Mouse (Mus musculus) cortical plate, adult 2 months (tissue): ENCODE data around the gene Gpank1. TPM values are rescaled to one million over a fixed set of nuclear protein-coding genes. Genes with fewer than 3 reads are reported as not detected.

Experiments
- H3K27ac ChIP-seq: fragments of 200-500 bp; 2 replicates; pipeline ENCODE4 v1.5.1; 2012; ENCODE audit warnings: low read length, control low read depth, inconsistent platforms; ENCODE audit not compliant: insufficient read depth
- H3K4me1 ChIP-seq: fragments of 200-500 bp; 2 replicates; pipeline ENCODE4 v1.6.1; 2011; ENCODE audit warnings: low read length; ENCODE audit not compliant: control insufficient read depth, insufficient read depth
- H3K4me3 ChIP-seq: fragments of 200-500 bp; 2 replicates; pipeline ENCODE4 v1.5.1; 2011; ENCODE audit warnings: mild to moderate bottlenecking, low read length, control low read depth; ENCODE audit not compliant: insufficient read depth
- CTCF ChIP-seq: fragments of 200-500 bp; IDR thresholded peaks from 2 replicates; pipeline ENCODE4 v1.5.1; 2011; ENCODE audit warnings: mild to moderate bottlenecking, control low read depth, low read length; ENCODE audit not compliant: insufficient read depth; ENCODE audit errors: extremely low read depth
- POLR2A ChIP-seq: fragments of 200-500 bp; IDR thresholded peaks from 2 replicates; pipeline ENCODE4 v1.6.1; 2011; ENCODE audit warnings: mild to moderate bottlenecking, low read length, control low read depth; ENCODE audit not compliant: insufficient read depth; ENCODE audit errors: extremely low read depth
- polyA plus RNA-seq: library from polyadenylated mRNA; depleted of rRNA; stranded (reverse); fragments of >200 nt; gene quantifications from 2 replicates; pipeline ENCODE4 v1.2.3, GENCODE M21; 2012

Gpank1 gene
- polyA plus RNA-seq, 1 experiment = 20.4 TPM

DNA sequence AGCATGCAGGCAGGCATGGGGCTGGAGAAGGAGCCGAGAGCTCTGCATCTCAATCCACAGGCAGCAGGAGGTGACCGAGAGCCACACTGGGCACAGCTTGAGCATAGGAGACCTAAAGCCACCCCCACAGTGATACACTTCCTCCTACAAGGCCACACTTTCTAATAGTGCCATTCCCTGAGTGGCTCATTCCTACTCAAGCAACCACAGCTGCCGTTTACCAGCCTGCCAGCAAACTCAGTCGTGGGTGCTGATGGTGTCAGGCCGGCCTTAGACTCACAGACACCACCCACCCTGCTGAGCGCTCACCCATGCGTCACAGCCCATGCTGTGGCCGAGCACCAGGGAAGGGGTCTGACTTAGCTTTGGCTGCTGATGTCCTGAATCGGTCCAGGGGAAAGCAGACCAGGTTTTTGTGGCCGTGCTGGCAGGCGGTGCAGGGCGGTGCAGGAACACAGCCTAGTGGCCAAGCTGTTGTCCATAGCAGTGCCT lies 24.0 kb upstream of the Gpank1 start:
- H3K4me3 ChIP-seq = no peak overlapping the region
- TF ChIP-seq POLR2A (no peak), CTCF (no peak)
- H3K4me1 ChIP-seq = no peaks in the 10 kb centered on the region; the same call in 1 of the 2 replicates
- H3K27ac ChIP-seq = no peak overlapping the region

DNA sequence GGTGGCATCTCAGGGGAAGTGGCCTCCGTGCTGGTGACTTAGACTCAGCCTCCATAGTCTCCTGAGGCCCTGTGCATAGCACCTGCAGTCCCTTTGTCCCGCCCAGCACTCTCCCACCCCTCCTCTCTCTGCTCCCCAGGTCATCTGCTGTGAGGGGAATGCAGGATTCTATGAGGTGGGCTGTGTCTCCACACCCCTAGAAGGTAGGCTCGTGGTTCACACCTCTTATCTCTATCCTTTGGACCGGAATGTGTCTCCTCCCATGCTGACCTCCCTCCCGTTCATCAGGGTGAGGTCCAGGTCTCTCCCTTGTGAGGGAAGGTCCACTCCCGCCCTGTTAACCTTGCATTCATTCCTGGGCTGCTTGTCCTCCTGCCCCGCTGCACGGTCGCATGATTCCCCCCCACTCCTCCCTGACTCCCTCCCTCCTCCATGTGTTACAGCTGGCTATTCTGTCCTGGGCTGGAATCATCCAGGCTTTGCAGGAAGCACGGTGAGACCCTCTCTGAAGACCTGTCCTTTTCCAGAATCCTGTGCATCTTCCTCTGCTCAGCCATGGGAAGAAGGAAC lies 21.0 kb upstream of the Gpank1 start:
- Histone ChIP-seq H3K27ac (no peak overlapping the region), H3K4me1 (no peaks in the 10 kb centered on the region; the same call in 1 of the 2 replicates), H3K4me3 (no peak overlapping the region)
- TF ChIP-seq POLR2A = no peak
- TF ChIP-seq CTCF = no peak

DNA sequence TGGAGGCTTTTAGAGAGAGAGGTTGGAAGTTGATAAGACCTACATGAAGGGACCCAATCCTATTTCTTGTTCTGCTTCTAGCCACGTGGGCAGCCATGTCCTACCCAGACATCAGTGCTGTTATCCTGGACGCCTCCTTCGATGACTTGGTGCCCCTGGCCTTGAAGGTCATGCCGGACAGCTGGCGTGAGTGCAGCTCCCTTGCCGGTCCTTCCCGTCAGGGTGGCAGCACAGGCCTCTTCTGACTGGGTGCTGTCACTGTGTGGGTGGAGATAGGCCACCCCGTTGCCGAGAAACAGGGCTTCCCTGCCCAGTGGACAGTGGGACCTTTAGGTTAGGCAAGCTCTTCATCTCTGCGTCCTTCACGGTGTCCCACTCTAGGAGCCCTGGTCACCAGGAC lies 20.1 kb upstream of the Gpank1 start:
- H3K27ac ChIP-seq = no peak overlapping the region
- peaks cover under 1% of the 10 kb centered on the region; the same call in 1 of the 2 replicates for H3K4me1 ChIP-seq
- H3K4me3 ChIP-seq = no peak overlapping the region
- TF ChIP-seq CTCF (no peak), POLR2A (no peak)

DNA sequence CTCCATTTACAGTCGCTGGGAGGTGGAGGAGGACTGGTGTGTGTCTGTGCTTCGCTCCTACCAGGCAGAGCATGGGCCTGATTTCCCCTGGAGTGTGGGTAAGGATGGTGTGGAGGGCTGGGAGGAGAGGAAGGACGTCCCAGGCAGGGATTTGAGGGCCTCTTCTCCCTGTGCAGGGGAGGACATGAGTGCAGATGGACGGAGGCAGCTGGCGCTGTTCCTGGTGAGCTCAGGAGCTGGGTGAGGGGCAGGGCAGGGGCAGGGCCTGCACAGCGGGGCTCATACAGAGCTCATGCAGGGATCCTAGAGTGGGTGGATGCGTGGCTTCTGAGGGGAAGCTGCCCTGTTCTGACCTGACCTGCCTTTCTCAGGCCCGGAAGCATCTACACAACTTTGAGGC lies 19.0 kb upstream of the Gpank1 start:
- H3K4me1 ChIP-seq = peaks cover 2% of the 10 kb centered on the region; the same call in 1 of the 2 replicates
- no peak overlapping the region for H3K27ac ChIP-seq
- no peak overlapping the region for H3K4me3 ChIP-seq
- TF ChIP-seq POLR2A (no peak), CTCF (no peak)

DNA sequence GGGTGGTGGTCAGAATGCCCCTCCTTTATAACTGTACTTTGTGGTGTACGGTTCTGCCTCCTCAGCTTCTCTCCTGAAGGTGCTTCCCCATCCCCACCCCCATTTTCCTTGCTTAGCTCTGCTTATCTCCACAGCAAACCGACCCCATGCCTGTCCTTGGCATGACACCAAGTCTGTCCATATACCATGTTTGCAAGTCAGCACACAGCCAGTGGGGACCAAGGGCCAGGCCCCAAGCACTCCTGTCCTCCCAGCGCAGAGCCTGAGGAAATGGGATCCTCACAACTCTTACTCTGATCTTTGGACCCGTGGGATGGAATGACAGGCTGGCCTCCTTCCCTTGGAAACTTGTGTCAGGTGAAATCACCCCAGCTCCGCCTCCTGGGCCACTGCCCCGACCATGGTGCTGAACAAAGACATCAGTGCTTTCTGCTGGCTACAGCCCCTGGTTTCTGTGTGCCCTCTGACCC lies 18.0 kb upstream of the Gpank1 start:
- H3K4me3 ChIP-seq = no peak overlapping the region
- TF ChIP-seq CTCF = no peak
- TF ChIP-seq POLR2A = no peak
- no peak overlapping the region for H3K27ac ChIP-seq
- peaks cover 2% of the 10 kb centered on the region; the same call in 1 of the 2 replicates for H3K4me1 ChIP-seq

DNA sequence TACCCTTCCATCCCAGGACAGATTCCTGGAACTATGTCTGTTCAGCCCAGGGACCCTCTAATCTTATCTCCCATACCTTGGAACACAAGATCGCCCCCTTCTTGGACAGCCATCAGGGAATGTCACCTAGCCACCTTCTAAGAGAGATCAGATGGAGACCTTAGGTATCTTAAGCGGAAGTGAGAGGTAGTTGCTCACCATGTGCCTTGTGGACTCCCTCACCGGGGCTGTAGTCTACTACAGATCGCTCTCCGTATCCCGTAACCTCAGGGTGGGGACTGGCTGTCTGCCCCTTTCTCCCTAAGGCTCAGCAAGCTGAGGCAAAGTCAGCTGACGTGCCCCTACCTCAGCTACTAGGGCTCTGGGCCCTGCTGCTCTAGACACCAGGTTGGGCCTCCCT lies 17.2 kb upstream of the Gpank1 start:
- no peak overlapping the region for H3K27ac ChIP-seq
- no peak overlapping the region for H3K4me3 ChIP-seq
- TF ChIP-seq POLR2A (no peak), CTCF (no peak)
- peaks cover 2% of the 10 kb centered on the region; the same call in 1 of the 2 replicates for H3K4me1 ChIP-seq

DNA sequence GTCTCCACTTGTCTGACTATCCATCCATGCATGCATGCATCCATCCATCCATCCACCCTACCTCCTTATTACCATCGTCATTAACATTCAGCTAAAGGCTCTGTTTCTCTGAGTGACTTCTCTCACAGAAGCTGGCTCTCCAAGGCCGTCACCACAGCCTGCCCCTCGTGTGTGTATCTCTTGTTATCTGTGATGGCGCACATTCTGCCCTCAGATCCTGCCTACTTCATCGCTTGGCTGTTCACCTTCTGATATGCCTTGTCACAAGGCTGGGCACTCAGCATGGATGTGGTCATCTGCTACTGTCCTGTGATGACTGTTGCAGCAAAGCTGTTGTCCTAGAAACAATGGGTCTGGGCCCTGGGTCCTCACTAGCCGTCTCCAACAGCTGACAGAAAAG lies 16.5 kb upstream of the Gpank1 start:
- TF ChIP-seq CTCF (no peak), POLR2A (no peak)
- Histone ChIP-seq H3K4me1 (peaks cover 2% of the 10 kb centered on the region; the same call in 1 of the 2 replicates), H3K27ac (no peak overlapping the region), H3K4me3 (no peak overlapping the region)

DNA sequence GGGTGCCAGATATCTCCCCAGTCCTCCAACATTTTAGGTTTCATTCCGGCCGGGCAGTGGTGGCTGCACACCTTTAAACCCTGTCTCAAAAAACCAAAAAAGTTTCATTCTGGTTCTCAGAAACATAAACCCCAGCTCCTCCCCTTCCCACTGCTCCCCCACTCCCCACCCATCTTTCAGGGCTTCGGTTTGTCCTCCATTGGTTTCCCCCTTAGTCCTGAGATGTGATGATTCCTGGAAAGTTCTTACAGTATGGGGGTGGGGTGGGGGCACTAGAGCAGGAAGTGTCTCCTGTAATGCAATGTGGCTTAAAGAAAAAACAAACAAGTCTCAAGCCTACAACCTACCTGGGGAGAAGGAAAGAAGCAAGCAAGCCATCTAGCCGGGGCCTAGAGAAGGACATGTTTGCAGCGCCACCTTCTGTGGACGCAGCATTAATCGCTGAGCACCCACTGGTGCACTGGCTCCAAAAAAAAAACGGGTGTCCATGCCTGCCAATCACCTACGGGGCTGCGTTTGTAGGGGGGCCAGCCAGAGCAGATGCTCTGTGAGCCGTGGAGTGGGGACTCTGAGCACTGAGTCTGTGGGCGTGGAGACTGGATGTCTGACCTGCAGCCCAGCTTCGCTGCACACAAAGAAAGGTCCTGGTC lies 15.4 kb upstream of the Gpank1 start:
- Histone ChIP-seq H3K4me1 (peaks cover 2% of the 10 kb centered on the region; the same call in 1 of the 2 replicates), H3K4me3 (no peak overlapping the region)
- TF ChIP-seq CTCF = peak; percentile 71
- TF ChIP-seq POLR2A = no peak

DNA sequence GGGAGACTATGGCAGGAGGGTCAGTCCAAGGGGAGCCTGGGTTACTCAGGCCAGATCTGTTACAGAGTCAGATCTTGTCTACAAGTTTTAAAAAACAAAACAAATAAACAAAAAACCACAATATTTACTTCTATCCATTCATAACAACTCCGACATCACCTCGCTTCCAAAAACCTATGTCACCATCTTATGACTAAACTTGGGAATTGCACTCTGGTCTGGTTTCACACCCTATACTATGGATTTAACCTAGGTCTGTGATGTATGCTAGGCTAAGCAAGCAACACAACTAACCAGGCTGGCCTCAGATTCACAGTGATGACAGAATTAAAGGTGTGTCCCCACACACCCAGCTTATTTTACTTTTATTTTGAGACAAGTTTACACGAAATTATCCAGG lies 14.7 kb upstream of the Gpank1 start:
- H3K4me1 ChIP-seq = peaks cover 2% of the 10 kb centered on the region; the same call in 1 of the 2 replicates
- no peak overlapping the region for H3K27ac ChIP-seq
- H3K4me3 ChIP-seq = no peak overlapping the region
- TF ChIP-seq POLR2A (no peak), CTCF (peak; percentile 13; the same call in 1 of the 2 replicates)

More for the DNA sequence above, 15.4 kb upstream of the Gpank1 start:
- no peak overlapping the region for H3K27ac ChIP-seq

DNA sequence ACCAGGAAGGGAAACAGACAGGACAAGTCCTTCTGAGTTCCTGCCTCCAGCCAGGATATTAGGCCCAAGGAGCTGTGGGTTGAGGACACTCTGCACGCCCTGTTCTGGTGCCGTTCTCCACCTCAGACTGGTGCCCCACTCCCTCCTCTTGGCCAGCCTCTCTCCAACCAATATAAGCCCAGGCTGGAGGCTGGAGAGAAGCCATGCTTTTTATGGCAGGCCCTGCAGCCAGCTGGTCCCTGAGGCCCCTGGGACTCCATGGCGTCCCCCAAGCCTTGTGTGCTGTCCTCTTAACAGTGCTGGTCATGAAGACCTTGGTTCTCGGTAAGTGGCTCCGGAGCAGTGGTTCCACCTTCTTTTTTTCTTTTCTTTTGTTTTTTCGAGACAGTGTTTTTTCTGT lies 13.2 kb upstream of the Gpank1 start, which contains the start of gene Ly6g5c:
Ly6g5c (plus strand) TSS at position 183 of the 400 bp plus-strand sequence.
- Histone ChIP-seq H3K4me3 (no peak within 1 kb of the TSS), H3K27ac (no peak within 1 kb of the TSS), H3K4me1 (peaks cover 2% of the 10 kb centered on the region; the same call in 1 of the 2 replicates)
- TF ChIP-seq CTCF = no peak
- TF ChIP-seq POLR2A = no peak
